Mouse (Mus musculus) heart, adult 2 months (tissue): Measurements from ENCODE around the gene H2afv.

ENCODE experiments used
- CTCF ChIP-seq: fragments of 200-600 bp; IDR thresholded peaks from 2 replicates; pipeline ENCODE4 v1.8.1; 2022; ENCODE audit warnings: antibody characterized with exemption, mild to moderate bottlenecking, moderate library complexity
- EP300 ChIP-seq: fragments of 200-500 bp; IDR thresholded peaks from 2 replicates; pipeline ENCODE4 v1.6.1; 2011; ENCODE audit warnings: low read depth, low read length, control low read depth; ENCODE audit not compliant: insufficient read depth
- POLR2A ChIP-seq: fragments of 200-500 bp; IDR thresholded peaks from 2 replicates; pipeline ENCODE4 v1.6.1; 2011; ENCODE audit warnings: mild to moderate bottlenecking, low read depth, low read length, control low read depth; ENCODE audit not compliant: insufficient read depth

DNA sequence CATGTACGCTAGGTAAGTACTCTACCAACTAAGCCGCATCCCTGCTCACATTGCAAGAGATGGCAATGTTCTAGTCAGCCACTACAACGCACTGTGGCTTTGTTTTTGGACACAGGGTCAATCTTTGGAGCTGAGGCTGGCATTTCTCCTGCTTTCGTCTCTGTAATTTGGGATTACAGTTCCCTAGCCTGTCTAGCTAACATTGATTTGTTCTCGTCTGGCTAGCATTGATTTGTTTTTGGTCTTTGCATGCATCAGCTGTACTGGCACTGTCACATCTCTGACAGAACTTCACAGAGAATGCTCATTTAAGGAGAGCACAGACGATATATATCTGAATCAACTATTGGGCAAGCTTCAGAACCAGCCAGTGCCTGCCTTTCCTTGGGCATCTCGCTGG, 14.1 kb downstream of the H2afv start:
- no peak for TF ChIP-seq EP300
- TF ChIP-seq POLR2A, result no peak
- no peak for TF ChIP-seq CTCF
